Mouse (Mus musculus): ENCODE data around the gene Fam131c.

The Fam131c gene

DNA sequence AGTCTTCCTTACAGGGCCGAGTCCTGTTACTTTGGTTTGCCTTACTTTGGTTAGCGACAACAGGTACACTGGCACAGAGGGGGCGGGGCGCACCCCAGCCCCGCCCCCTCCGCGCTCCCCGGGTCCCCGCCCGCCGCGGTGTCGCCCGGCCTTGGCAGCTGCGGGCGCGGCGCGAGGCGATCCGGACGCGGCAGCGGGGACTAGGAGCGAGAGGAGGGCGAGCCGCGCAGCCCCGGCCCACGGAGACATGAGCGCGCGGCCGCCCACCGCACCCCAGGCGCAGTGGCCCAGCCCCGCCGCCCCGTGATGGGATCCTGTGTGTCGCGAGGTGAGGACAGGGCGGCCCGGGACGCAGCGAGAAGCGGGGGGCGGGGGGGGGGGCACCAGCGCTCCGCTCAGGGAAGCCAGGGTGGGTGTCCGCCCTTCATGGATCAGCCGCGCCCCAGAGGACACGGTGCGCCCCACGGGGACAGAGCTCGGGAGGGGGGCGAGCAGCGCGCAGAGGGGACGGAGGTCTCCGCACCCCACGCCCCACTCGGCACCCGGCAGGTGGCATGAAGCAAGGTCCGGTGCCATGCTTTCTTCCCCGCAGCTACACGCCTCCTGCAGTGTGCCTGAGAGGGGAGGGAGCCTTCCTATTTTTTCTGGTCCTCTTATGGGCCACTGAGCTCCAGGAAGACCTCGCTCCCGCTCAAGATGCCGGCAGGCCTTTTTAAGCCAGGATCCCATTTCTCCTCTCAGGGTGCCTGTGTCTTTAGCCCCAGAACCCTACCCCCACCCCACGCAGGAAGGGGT lies at the start of gene Fam131c:
Gene Fam131c (plus strand): TSS at position 224 of the 795 bp plus-strand sequence.
- peak; percentile 41 for DNase-seq

DNA sequence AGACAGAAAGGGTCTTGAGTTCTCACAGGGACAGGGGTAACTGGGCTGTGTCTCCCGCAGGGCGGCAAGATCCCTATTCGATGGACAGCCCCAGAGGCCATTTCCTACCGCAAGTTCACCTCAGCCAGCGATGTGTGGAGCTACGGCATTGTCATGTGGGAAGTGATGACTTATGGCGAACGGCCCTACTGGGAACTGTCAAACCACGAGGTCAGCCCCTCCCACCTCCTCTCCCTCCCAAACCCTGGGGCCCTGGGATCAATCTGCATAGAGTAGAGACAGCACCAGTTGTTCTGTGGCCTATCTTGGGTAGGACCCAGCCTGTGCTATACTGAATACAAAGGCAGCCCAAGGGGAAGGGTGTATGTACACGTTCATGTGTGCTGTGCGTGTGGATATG lies 45.5 kb upstream of the Fam131c start:
- no peak for DNase-seq

DNA sequence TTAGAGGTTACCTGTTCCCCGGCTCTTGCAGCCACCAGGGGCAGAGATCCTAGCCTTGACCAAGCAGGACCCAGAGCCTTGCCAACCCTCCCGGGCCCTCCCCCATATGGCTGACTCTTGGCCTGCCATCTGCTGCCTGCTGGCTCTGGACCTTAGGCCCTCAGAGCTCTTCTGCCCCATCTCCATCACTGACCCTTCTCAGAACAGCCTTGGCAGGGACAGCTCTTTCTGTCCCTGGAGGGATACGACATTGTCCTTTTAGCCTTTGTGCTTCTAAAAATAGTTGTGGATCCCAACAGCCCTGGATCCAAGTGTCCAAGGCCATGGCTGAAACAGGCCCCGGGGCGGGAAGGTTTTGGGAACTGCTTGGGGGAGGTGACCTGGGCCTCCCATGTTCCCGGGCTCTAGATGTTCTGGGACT lies 43.2 kb upstream of the Fam131c start:
- DNase-seq = no peak

DNA sequence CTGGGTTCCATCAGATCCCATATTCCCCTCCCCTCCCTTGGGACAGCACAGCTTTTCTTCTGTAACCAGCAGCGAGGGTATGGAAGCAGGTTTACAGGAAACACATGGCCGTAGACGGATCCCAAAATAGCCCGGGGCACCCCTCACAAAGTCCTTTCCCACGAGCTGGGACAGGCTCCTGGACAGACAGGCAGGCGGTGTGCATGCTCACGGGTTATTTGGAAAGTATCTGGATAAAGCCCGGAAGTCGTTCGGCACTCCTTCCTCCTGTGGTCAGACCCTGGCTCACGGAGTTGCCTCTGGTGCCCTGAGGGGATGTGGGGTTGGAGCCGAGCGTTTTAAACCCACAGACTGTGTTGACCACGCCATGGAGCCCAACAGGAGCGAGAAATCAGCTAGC lies 42.4 kb upstream of the Fam131c start:
- DNase-seq = no peak

- DNase-seq = no peak
These were observed 40.9 kb upstream of the Fam131c start for GRCm38 (mm10) chr4:141327075-141327474.

DNA sequence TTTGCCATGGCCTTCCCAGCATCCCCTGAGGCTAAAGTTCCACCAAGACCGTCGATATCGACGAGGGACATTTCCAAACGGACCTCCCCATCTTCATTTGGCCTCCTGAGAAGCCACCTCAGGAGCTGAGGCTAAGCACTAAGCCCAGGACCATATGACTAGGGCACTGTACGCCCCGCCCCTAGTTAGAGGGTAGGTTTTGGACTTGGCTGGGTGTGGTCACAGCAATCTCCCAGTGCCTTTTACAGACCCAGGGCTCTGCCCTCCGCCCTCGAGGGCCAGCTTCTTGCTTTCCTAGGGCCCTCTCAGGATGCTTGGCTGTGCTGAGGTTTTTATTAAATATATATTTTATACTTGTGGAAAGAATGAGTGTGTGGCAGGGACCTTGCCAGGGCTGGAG lies 39.3 kb upstream of the Fam131c start:
- no peak for DNase-seq

GRCm38 (mm10) chr4:141329968-141330367 lies 38.1 kb upstream of the Fam131c start:
- no peak for DNase-seq

DNA sequence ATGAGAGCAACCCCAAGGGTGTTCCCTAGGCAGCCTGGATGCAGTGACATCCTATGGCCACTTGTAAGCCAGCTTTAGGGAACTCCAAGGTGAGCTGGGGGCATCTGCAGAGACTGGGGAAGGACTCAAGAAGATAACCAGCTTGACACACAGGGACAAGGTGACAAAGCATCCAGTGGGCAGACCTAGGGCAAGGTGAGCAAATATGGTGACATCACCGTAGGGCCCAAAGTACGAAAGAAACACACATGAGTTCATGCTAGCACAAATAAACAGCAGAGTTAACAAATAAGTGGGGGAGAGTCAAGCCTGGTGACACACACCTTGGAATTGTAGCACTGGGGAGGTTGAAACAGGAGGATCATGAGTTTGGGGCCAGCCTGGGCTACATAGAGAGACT lies 36.6 kb upstream of the Fam131c start:
- DNase-seq = no peak

- DNase-seq = no peak
These were observed 35.8 kb upstream of the Fam131c start for GRCm38 (mm10) chr4:141332258-141332657.

- DNase-seq = no peak
These were observed 33.3 kb upstream of the Fam131c start for GRCm38 (mm10) chr4:141334695-141335094.

- DNase-seq = no peak
These were observed 32.7 kb upstream of the Fam131c start for GRCm38 (mm10) chr4:141335263-141335796.

DNA sequence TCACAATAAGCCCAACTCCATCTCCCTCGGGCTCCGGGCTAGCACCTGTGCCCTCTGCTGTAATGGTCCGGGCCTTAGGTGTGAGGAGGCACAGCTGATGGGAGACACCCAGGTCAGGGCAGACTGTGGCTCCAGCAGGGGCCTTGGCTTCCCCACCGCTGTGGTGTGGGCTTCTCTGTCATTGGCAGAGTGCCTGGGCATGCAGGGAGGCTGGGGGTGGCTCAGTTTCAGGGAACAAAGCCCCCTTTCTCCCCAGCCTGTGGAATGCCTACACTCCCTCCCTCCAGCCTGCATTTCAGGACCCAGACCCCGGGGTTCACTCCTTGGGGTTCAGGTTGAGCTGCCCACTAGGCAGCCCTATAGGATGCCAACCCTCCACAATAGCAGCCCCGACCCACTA lies 31.8 kb upstream of the Fam131c start:
- no peak for DNase-seq

DNA sequence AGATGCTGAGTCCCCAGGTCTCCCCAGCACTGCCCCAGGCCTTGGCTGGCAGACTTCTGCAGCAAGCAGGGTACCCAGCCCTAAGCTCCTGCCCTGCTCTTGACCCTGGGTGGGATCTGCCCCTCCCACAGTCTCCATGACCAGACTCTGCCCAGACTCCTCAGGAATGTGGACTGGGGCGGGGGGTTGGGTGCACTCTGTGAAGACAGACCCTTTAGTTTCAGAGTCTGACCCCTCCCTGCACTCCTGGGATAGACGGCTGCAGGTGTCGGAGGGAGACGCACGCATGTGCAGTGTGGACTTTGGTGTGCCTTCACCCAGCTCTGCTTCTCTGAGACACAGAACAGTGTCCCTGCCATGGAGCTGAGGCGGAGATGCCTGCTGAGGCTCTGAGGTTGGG lies 30.0 kb upstream of the Fam131c start:
- DNase-seq = no peak

DNA sequence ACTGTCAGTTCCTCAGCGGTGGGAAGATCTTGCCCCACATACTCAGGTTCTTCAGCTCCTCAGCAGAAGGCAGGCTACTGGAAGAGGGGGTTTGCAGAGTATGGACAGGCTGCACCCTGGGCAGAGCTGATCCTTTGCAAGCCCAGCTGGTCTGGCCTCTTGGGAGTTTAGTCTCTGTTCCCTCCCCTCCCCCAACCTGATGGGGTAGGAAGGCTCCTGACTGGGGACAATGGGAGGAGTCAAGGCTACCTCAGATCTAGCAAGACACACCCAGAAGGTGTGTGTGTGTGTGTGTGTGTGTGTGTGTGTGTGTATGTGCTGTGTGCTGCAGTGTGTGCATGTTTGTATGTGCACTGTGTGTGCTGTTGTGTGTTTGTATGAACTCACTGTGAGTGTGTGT lies 29.2 kb upstream of the Fam131c start:
- no peak for DNase-seq

DNA sequence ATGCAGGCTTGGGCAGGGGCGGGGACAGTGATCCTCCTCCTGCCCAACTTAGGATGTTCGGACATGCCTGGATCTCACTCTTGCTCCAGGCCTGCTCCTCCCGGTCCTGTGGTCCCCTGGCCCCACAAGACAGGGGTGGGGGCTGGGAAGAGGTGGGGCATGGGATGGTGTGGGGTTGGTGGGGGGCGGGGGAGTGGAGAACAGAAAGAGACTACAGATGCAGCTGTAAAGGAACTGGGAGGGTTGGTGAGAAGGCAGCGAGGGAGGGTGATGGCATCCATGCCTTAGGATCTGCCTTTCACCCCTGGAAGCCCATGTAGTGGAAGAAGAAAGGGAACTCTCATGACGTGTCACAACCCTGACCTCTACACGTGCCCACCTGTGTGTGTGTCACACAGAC lies 26.5 kb upstream of the Fam131c start:
- no peak for DNase-seq

DNA sequence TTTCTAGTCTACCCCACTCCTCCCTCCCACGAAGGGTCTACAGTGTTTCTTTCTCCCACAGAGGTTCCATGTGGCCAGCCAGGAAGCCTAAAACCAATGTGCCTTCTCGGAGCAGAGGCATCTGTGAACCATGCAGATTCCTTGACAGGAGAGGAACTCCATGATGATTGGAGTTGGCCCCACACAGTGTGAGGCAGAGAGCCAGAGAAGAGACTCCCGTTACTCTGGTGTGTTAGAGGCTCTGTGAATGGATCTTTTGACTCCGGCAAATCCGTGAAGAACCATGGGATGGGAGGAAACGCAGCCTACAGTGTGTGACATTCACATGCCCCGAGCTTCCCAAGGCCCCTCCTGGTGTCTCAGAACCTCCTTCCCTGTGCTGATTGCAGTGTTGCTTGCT lies 24.5 kb upstream of the Fam131c start:
- DNase-seq = no peak

DNA sequence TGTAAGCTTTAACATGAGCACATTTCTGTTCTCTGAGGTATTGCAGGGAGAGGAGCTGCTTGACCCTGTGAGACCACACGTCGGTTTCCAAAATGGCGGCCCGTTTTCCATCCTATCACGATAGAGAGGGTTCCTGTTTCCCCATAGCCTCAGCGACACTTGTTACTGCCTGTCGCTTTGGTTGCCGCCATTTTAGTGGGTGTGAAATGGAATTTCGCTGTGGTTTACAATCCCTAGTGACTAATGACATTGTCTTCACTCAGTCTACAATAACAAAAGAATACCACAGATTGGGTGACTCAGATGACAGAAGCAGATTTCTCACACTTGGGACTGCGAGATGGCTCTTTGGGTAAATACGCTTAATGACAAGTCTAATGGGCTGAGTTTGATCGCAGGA lies 22.8 kb upstream of the Fam131c start:
- DNase-seq = no peak

DNA sequence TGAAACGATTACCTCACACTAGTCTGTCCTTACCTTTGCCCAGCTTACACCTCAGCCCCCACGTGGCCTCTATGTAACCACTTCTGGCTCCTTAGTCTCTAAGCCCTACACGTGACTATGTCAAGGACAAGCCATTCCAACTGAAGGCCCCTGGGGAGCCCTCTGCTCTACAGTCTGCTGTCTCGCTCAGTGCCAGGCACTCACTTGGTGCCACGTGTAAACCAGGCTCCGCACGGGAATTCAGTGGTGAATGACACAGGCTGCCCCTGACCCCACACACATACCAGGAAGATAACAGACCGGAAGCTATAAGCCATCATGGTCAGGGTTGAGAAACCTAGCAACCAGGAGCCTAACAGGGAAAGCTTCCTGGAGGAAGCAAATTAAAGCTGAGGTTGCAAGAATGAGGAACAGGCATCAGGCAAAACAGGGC lies 20.6 kb upstream of the Fam131c start:
- DNase-seq = peak; percentile 28

DNA sequence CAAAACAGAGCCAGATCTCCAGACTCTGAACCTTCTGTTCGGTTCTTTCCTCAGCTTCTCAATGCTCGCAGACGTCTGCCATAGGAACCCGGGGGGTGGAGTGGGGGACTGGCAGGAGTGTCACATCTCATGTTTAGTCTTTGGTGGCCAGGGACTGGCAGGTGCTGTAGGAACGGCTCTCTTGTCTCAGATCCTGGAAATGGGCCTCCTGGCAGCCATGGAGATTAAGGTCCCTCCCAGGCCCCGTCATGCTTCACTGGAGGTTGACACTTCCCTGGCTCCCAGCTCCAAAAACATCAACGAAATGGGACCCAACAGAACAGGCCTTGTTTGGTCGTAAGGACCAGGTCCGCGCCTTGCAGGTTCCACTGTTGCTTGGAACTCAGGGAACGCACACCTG lies 19.4 kb upstream of the Fam131c start:
- DNase-seq = no peak

DNA sequence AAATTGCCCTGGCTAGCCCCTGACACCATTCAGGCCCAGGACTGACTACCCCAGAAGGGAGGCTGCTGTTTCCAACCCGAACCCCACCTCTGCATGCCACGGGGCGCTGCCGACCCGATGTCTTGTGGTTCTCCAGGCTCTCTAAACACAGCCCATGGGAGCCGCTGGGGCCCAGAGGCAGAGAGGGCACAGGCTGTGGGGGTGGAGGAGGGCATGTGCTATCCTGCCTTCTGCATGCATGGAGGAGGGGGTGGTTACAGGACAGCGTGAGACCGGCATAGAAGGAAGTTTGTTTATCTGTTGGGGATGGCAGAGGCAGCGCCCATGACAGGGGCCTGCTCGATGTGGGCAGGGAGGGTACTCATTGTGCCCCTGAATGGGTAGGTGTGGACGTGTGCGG lies 18.0 kb upstream of the Fam131c start:
- DNase-seq = no peak

DNA sequence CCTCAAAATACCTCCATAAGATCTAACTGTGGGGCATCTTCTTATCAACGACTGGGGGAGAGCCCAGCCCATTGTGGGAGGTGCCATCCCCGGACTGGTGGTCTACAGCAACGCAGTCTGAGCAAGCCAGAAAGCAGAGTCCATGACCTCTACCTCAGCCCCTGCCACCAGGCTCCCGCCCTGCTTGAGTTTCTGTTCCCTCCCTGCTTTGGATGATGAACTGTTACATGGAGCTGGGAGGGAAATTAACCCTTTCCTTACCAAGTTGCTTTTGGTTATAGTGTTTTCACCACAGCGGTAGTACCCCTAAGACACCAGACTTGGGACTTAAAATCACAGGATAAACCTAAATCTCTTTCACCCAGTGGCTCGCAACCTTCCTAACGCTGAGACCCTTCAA lies 16.0 kb upstream of the Fam131c start:
- no peak for DNase-seq

GRCm38 (mm10) chr4:141352986-141353385 lies 15.0 kb upstream of the Fam131c start:
- DNase-seq = no peak

- DNase-seq = peak; percentile 44
These were observed 14.2 kb upstream of the Fam131c start for GRCm38 (mm10) chr4:141353868-141354267.

DNA sequence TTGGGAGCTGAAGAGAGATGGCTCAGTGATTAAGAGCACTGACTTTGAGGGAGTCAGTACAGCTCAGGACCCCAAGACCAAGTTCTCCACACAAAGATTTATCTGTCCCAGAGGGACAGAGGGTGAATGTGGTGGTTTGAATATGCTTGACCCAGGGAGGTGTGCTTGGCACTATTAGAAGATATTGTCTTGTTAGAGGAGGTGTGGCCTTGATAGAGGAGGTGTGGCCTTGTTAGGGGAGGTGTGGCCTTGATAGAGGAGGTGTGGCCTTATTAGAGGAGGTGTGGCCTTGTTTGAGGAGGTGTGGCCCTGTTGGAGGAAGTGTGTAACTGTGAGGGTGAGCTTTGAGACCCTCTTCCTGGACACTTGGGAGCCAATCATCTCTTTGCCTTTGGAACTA lies 10.2 kb upstream of the Fam131c start:
- no peak for DNase-seq

GRCm38 (mm10) chr4:141359222-141359621 lies 8.8 kb upstream of the Fam131c start:
- DNase-seq = no peak

Measured in lung, postnatal 14 days (tissue).